Mouse (Mus musculus) kidney, embryonic 14.5 days (tissue): Measurements from ENCODE around the gene Pacsin2. TPM values are rescaled to one million over a fixed set of nuclear protein-coding genes. Genes with fewer than 3 reads are reported as not detected.
A peak's percentile ranks its signal among the peaks of the same experiment; 100 is the strongest.
"Not testable (repeated sequence)": the region's sequence is repeated elsewhere in the genome, so short reads cannot be mapped to it uniquely, and the experiment has no call there.

Experiments
- ATAC-seq: fragments of 200-750 bp; cut with Nextera tagmentation; 2 replicates; pipeline ENCODE4 v1.8.0; 2017; ENCODE audit warnings: moderate number of reproducible peaks, mild to moderate bottlenecking, moderate TSS enrichment, moderate library complexity; ENCODE audit not compliant: low FRiP score, low TSS enrichment
- H3K27ac ChIP-seq: fragments of 300-500 bp; sonication (generic); 2 replicates; pipeline ENCODE4 v1.5.1; 2014; ENCODE audit warnings: low read depth, mild to moderate bottlenecking, low read length, moderate library complexity, mixed read lengths
- H3K27me3 ChIP-seq: fragments of 300-500 bp; sonication (generic); 2 replicates; pipeline ENCODE4 v1.6.1; 2014; ENCODE audit warnings: mild to moderate bottlenecking, low read length; ENCODE audit not compliant: control insufficient read depth, insufficient read depth
- H3K36me3 ChIP-seq: fragments of 300-500 bp; sonication (generic); 2 replicates; pipeline ENCODE4 v1.6.1; 2014; ENCODE audit warnings: low read length, mixed read lengths; ENCODE audit not compliant: control insufficient read depth, insufficient read depth
- H3K4me1 ChIP-seq: fragments of 300-500 bp; sonication (generic); 2 replicates; pipeline ENCODE4 v1.6.1; 2014; ENCODE audit warnings: low read length, mixed read lengths; ENCODE audit not compliant: control insufficient read depth, insufficient read depth
- H3K4me2 ChIP-seq: fragments of 300-500 bp; sonication (generic); replicated peaks from 2 replicates; pipeline ENCODE4 v1.6.1; 2014; ENCODE audit warnings: low read depth, mild to moderate bottlenecking, low read length
- H3K4me3 ChIP-seq: fragments of 300-500 bp; sonication (generic); 2 replicates; pipeline ENCODE4 v1.5.1; 2014; ENCODE audit warnings: mild to moderate bottlenecking, low read length
- H3K9ac ChIP-seq: fragments of 300-500 bp; sonication (generic); 2 replicates; pipeline ENCODE4 v1.6.1; 2014; ENCODE audit warnings: low read depth, mild to moderate bottlenecking, low read length, moderate library complexity
- H3K9me3 ChIP-seq: fragments of 300-500 bp; sonication (generic); 2 replicates; pipeline ENCODE4 v1.6.1; 2016; ENCODE audit warnings: low read length; ENCODE audit not compliant: control insufficient read depth
- WGBS: fragments of 180-500 bp; shearing (Covaris S2); extraction: QIAGEN DNeasy Blood & Tissue Kit; methylation state at CpG from one replicate; pipeline ENCODE4 v1.1.7; 2014; 5-methylcytosine and 5-hydroxymethylcytosine counted together
- polyA plus RNA-seq: library from polyadenylated mRNA; unstranded; fragments of >200 nt; fragmentation: Nextera tagmentation; extraction: Ambion mirVana; gene quantifications from 2 replicates; pipeline ENCODE4 v1.2.1, GENCODE M21; 2014

Pacsin2 gene
- polyA plus RNA-seq, 1 experiment from 2014 or later = 64.2 TPM

GRCm38 (mm10) chr15:83410270-83410669 is 54.1 kb downstream of the Pacsin2 start:
- Histone ChIP-seq H3K27me3 (no peaks in the 10 kb centered on the region), H3K4me2 (no peak overlapping the region), H3K27ac (no peak overlapping the region), H3K9ac (no peak overlapping the region), H3K9me3 (no peaks in the 10 kb centered on the region; the same call in 1 of the 2 replicates), H3K4me3 (no peak overlapping the region), H3K4me1 (peaks cover 4% of the 10 kb centered on the region; the same call in 1 of the 2 replicates), H3K36me3 (no peaks in the 10 kb centered on the region; the same call in 1 of the 2 replicates)
- no peak for ATAC-seq
- WGBS = 45% methylated on average over 6 of the region's 6 CpGs

- no peaks in the 10 kb centered on the region; the same call in 1 of the 2 replicates for H3K36me3 ChIP-seq
- no peak for ATAC-seq
- H3K4me2 ChIP-seq = no peak overlapping the region
- no peaks in the 10 kb centered on the region for H3K27me3 ChIP-seq
- H3K4me1 ChIP-seq = peaks cover 4% of the 10 kb centered on the region; the same call in 1 of the 2 replicates
- no peaks in the 10 kb centered on the region; the same call in 1 of the 2 replicates for H3K9me3 ChIP-seq
- H3K4me3 ChIP-seq = no peak overlapping the region
- no peak overlapping the region; the same call in 1 of the 2 replicates for H3K27ac ChIP-seq
- 71% methylated on average over 8 of the region's 8 CpGs for WGBS
- no peak overlapping the region for H3K9ac ChIP-seq
These were observed 55.5 kb downstream of the Pacsin2 start for GRCm38 (mm10) chr15:83408692-83409442.

- Histone ChIP-seq H3K4me3 (no peak overlapping the region), H3K4me2 (no peak overlapping the region), H3K27ac (no peak overlapping the region), H3K9me3 (no peaks in the 10 kb centered on the region; the same call in 1 of the 2 replicates), H3K4me1 (peaks cover 4% of the 10 kb centered on the region; the same call in 1 of the 2 replicates), H3K36me3 (no peaks in the 10 kb centered on the region; the same call in 1 of the 2 replicates), H3K9ac (no peak overlapping the region), H3K27me3 (no peaks in the 10 kb centered on the region)
- 91% methylated on average over 5 of the region's 5 CpGs for WGBS
- no peak for ATAC-seq
These were observed 56.2 kb downstream of the Pacsin2 start for GRCm38 (mm10) chr15:83408216-83408615.

GRCm38 (mm10) chr15:83407502-83407901 is 56.9 kb downstream of the Pacsin2 start:
- ATAC-seq = no peak
- Histone ChIP-seq H3K36me3 (no peaks in the 10 kb centered on the region; the same call in 1 of the 2 replicates), H3K27ac (no peak overlapping the region), H3K4me3 (no peak overlapping the region), H3K4me2 (no peak overlapping the region), H3K9me3 (no peaks in the 10 kb centered on the region; the same call in 1 of the 2 replicates), H3K27me3 (no peaks in the 10 kb centered on the region), H3K9ac (no peak overlapping the region), H3K4me1 (peaks cover 4% of the 10 kb centered on the region; the same call in 1 of the 2 replicates)
- 86% methylated on average over 5 of the region's 5 CpGs for WGBS

GRCm38 (mm10) chr15:83405866-83406265 is 58.5 kb downstream of the Pacsin2 start:
- H3K4me2 ChIP-seq, H3K27me3 ChIP-seq, H3K27ac ChIP-seq, H3K9me3 ChIP-seq, H3K9ac ChIP-seq, H3K4me3 ChIP-seq, H3K4me1 ChIP-seq, H3K36me3 ChIP-seq: not testable (repeated sequence)
- 89% methylated on average over 20 of the region's 40 CpGs for WGBS
- ATAC-seq = peak; percentile 80

GRCm38 (mm10) chr15:83404008-83404407 is 60.4 kb downstream of the Pacsin2 start:
- H3K4me3 ChIP-seq = no peak overlapping the region
- no peaks in the 10 kb centered on the region; the same call in 1 of the 2 replicates for H3K36me3 ChIP-seq
- no peaks in the 10 kb centered on the region; the same call in 1 of the 2 replicates for H3K9me3 ChIP-seq
- H3K9ac ChIP-seq = no peak overlapping the region
- H3K27ac ChIP-seq = no peak overlapping the region
- no peak for ATAC-seq
- no peak overlapping the region for H3K4me2 ChIP-seq
- peaks cover 5% of the 10 kb centered on the region; the same call in 1 of the 2 replicates for H3K4me1 ChIP-seq
- H3K27me3 ChIP-seq = no peaks in the 10 kb centered on the region
- whole genome bisulfite sequencing = 91% methylated on average over 3 of the region's 3 CpGs

GRCm38 (mm10) chr15:83403016-83403415 is 61.4 kb downstream of the Pacsin2 start:
- no peak overlapping the region for H3K4me2 ChIP-seq
- no peaks in the 10 kb centered on the region; the same call in 1 of the 2 replicates for H3K36me3 ChIP-seq
- 70% methylated on average over 5 of the region's 5 CpGs for WGBS
- no peak overlapping the region for H3K4me3 ChIP-seq
- ATAC-seq = no peak
- no peak overlapping the region for H3K27ac ChIP-seq
- H3K27me3 ChIP-seq = no peaks in the 10 kb centered on the region
- peaks cover 15% of the 10 kb centered on the region for H3K4me1 ChIP-seq
- no peak overlapping the region for H3K9ac ChIP-seq
- H3K9me3 ChIP-seq = no peaks in the 10 kb centered on the region; the same call in 1 of the 2 replicates

GRCm38 (mm10) chr15:83392722-83393121 is 71.7 kb downstream of the Pacsin2 start:
- no peak for ATAC-seq
- H3K4me1 ChIP-seq = peaks cover 20% of the 10 kb centered on the region
- H3K9me3 ChIP-seq = no peaks in the 10 kb centered on the region
- 83% methylated on average over 2 of the region's 2 CpGs for WGBS
- H3K9ac ChIP-seq = no peak overlapping the region
- H3K27me3 ChIP-seq = no peaks in the 10 kb centered on the region
- H3K27ac ChIP-seq = no peak overlapping the region
- H3K4me3 ChIP-seq = no peak overlapping the region
- H3K4me2 ChIP-seq = no peak overlapping the region
- H3K36me3 ChIP-seq = peaks cover 18% of the 10 kb centered on the region

- Histone ChIP-seq H3K9ac (no peak overlapping the region), H3K36me3 (peaks cover 56% of the 10 kb centered on the region), H3K4me1 (no peaks in the 10 kb centered on the region), H3K27me3 (no peaks in the 10 kb centered on the region), H3K4me2 (no peak overlapping the region), H3K9me3 (no peaks in the 10 kb centered on the region), H3K27ac (no peak overlapping the region), H3K4me3 (no peak overlapping the region)
- 69% methylated on average over 2 of the region's 2 CpGs for WGBS
- ATAC-seq = no peak
These were observed 76.5 kb downstream of the Pacsin2 start for GRCm38 (mm10) chr15:83387911-83388310.
